In genomic region chr6:92941281-92941731, GRCm38 (mm10) we compare ENCODE assay signal across 8 mouse cellular contexts. TPM values are rescaled to one million over a fixed set of nuclear protein-coding genes. Genes with fewer than 3 reads are reported as not detected.
DNase-seq lines count a peak whose midpoint lies in the region; ATAC-seq and TF ChIP-seq lines count a peak whose summit lies in the region.

No protein-coding gene starts in this region.

- H3K4me2 ChIP-seq in forebrain, embryonic 12.5 days = peak overlapping the region; percentile 95
- H3K4me2 ChIP-seq in heart, embryonic 13.5 days = peak overlapping the region; percentile 84
- H3K4me2 ChIP-seq in kidney, postnatal 0 days (ENCODE audit: low read length) = peak overlapping the region; percentile 79
- peak overlapping the region; percentile 90 for H3K4me2 ChIP-seq in limb, embryonic 14.5 days (replicated peaks; ENCODE audit: low read depth, low read length, severe bottlenecking)
- peak overlapping the region; percentile 95 for H3K4me2 ChIP-seq in midbrain, embryonic 14.5 days (ENCODE audit: low read length)
- H3K4me2 ChIP-seq in stomach, postnatal 0 days (replicated peaks; ENCODE audit: low read depth) = peak overlapping the region; percentile 68

- H3K36me3 ChIP-seq in forebrain, embryonic 12.5 days (replicated peaks) = no peaks in the 10 kb centered on the region
- H3K36me3 ChIP-seq in heart, embryonic 13.5 days = peaks cover 16% of the 10 kb centered on the region
- peaks cover 12% of the 10 kb centered on the region for H3K36me3 ChIP-seq in kidney, postnatal 0 days (ENCODE audit: insufficient read depth, low read length)
- peaks cover 8% of the 10 kb centered on the region for H3K36me3 ChIP-seq in limb, embryonic 14.5 days (ENCODE audit: control insufficient read depth, insufficient read depth, low read length)
- H3K36me3 ChIP-seq in midbrain, embryonic 14.5 days (ENCODE audit: control insufficient read depth, insufficient read depth, low read length) = no peaks in the 10 kb centered on the region
- peaks cover 5% of the 10 kb centered on the region for H3K36me3 ChIP-seq in stomach, postnatal 0 days (ENCODE audit: control insufficient read depth, insufficient read depth, low read length)

- no peak overlapping the region for H3K27ac ChIP-seq in forebrain, embryonic 12.5 days
- H3K27ac ChIP-seq in heart, embryonic 13.5 days (replicated peaks) = peak overlapping the region; percentile 96
- peak overlapping the region; percentile 91 for H3K27ac ChIP-seq in kidney, postnatal 0 days
- H3K27ac ChIP-seq in limb, embryonic 14.5 days (replicated peaks; ENCODE audit: low read depth, low read length) = peak overlapping the region; percentile 27
- no peak overlapping the region for H3K27ac ChIP-seq in midbrain, embryonic 14.5 days (replicated peaks; ENCODE audit: low read depth, low read length)
- peak overlapping the region; percentile 84 for H3K27ac ChIP-seq in stomach, postnatal 0 days (replicated peaks)

- no peak for TF ChIP-seq EP300 in stomach, postnatal 0 days (optimal IDR thresholded peaks at IDR 0.05)

- DNase-seq in thymus, adult 18-20 months = peak; percentile 37
- no peak for DNase-seq in thymus, postnatal 0 days (ENCODE audit: low spot score)
- DNase-seq in kidney, postnatal 0 days (ENCODE audit: low spot score) = peak; percentile 98
- peak; percentile 89 for DNase-seq in limb, embryonic 14.5 days (ENCODE audit: low spot score)
- DNase-seq in midbrain, embryonic 14.5 days = peak; percentile 71
- peak; percentile 91 for DNase-seq in stomach, postnatal 0 days (ENCODE audit: low spot score)

- peaks cover 59% of the 10 kb centered on the region for H3K27me3 ChIP-seq in forebrain, embryonic 12.5 days
- H3K27me3 ChIP-seq in heart, embryonic 13.5 days (replicated peaks) = no peaks in the 10 kb centered on the region; the same call in 1 of the 2 replicates
- H3K27me3 ChIP-seq in kidney, postnatal 0 days (ENCODE audit: insufficient read depth, low read length) = no peaks in the 10 kb centered on the region
- 0 out of 2 replicates have a peak, but pooled peaks cover 10% of the 10 kb centered on the region for H3K27me3 ChIP-seq in limb, embryonic 14.5 days (ENCODE audit: control insufficient read depth, insufficient read depth, low read length)
- peaks cover 59% of the 10 kb centered on the region for H3K27me3 ChIP-seq in midbrain, embryonic 14.5 days (ENCODE audit: control insufficient read depth, insufficient read depth, low read length)
- H3K27me3 ChIP-seq in stomach, postnatal 0 days (ENCODE audit: control insufficient read depth, insufficient read depth, low read length) = no peaks in the 10 kb centered on the region

- under 1% methylated on average over 21 of the region's 21 CpGs for WGBS in forebrain, embryonic 12.5 days
- WGBS in heart, embryonic 13.5 days = 0% methylated on average over 21 of the region's 21 CpGs
- WGBS in kidney, postnatal 0 days = under 1% methylated on average over 21 of the region's 21 CpGs
- under 1% methylated on average over 21 of the region's 21 CpGs for WGBS in limb, embryonic 14.5 days
- WGBS in midbrain, embryonic 14.5 days = 0% methylated on average over 21 of the region's 21 CpGs
- under 1% methylated on average over 21 of the region's 21 CpGs for WGBS in stomach, postnatal 0 days

- peak; percentile 77 for ATAC-seq in forebrain, embryonic 12.5 days (ENCODE audit: low FRiP score)
- peak; percentile 62 for ATAC-seq in heart, embryonic 13.5 days (ENCODE audit: extremely low read depth, insufficient number of reproducible peaks, low FRiP score, low TSS enrichment)
- ATAC-seq in kidney, postnatal 0 days (replicated peaks; ENCODE audit: low FRiP score, low read depth) = peak; percentile 88
- ATAC-seq in limb, embryonic 14.5 days (ENCODE audit: low FRiP score, low read depth) = peak; percentile 74
- peak; percentile 72; the same call in 1 of the 2 replicates for ATAC-seq in midbrain, embryonic 14.5 days (ENCODE audit: low FRiP score, low TSS enrichment)
- peak; percentile 91 for ATAC-seq in stomach, postnatal 0 days (ENCODE audit: low FRiP score, low TSS enrichment)

- H3K9ac ChIP-seq in forebrain, embryonic 12.5 days = peak overlapping the region; percentile 54; the same call in 1 of the 2 replicates
- peak overlapping the region; percentile 91 for H3K9ac ChIP-seq in heart, embryonic 13.5 days
- peak overlapping the region; percentile 76 for H3K9ac ChIP-seq in kidney, postnatal 0 days (ENCODE audit: low read depth, low read length)
- peak overlapping the region; percentile 77 for H3K9ac ChIP-seq in limb, embryonic 14.5 days (ENCODE audit: low read depth, low read length, severe bottlenecking)
- no peak overlapping the region for H3K9ac ChIP-seq in midbrain, embryonic 14.5 days (replicated peaks; ENCODE audit: low read length)
- peak overlapping the region; percentile 69 for H3K9ac ChIP-seq in stomach, postnatal 0 days (ENCODE audit: low read length)

- TF ChIP-seq CTCF in kidney, postnatal 0 days (IDR thresholded peaks at IDR 0.05; ENCODE audit: low read depth) = peak; percentile 76
- TF ChIP-seq CTCF in stomach, postnatal 0 days (IDR thresholded peaks at IDR 0.05; ENCODE audit: low read depth) = peak; percentile 73

- peaks cover 39% of the 10 kb centered on the region for H3K4me1 ChIP-seq in forebrain, embryonic 12.5 days
- H3K4me1 ChIP-seq in heart, embryonic 13.5 days = peaks cover 25% of the 10 kb centered on the region
- H3K4me1 ChIP-seq in kidney, postnatal 0 days (replicated peaks; ENCODE audit: insufficient read depth, low read length) = 0 out of 2 replicates have a peak, but pooled peaks cover 6% of the 10 kb centered on the region
- peaks cover 9% of the 10 kb centered on the region for H3K4me1 ChIP-seq in limb, embryonic 14.5 days (ENCODE audit: control insufficient read depth, insufficient read depth, low read length)
- H3K4me1 ChIP-seq in midbrain, embryonic 14.5 days (ENCODE audit: control insufficient read depth, insufficient read depth, low read length) = peaks cover 30% of the 10 kb centered on the region
- 0 out of 2 replicates have a peak, but pooled peaks cover 2% of the 10 kb centered on the region for H3K4me1 ChIP-seq in stomach, postnatal 0 days (replicated peaks; ENCODE audit: control insufficient read depth, insufficient read depth)

- no peak for TF ChIP-seq POLR2A in limb, embryonic 14.5 days (IDR thresholded peaks at IDR 0.05; ENCODE audit: borderline replicate concordance, extremely low read depth, insufficient read depth, insufficient read length)

- no peaks in the 10 kb centered on the region for H3K9me3 ChIP-seq in forebrain, embryonic 12.5 days
- H3K9me3 ChIP-seq in heart, embryonic 13.5 days = no peaks in the 10 kb centered on the region
- no peaks in the 10 kb centered on the region for H3K9me3 ChIP-seq in kidney, postnatal 0 days (replicated peaks; ENCODE audit: low read length)
- no peaks in the 10 kb centered on the region for H3K9me3 ChIP-seq in limb, embryonic 14.5 days (ENCODE audit: control insufficient read depth, low read length)
- H3K9me3 ChIP-seq in midbrain, embryonic 14.5 days (ENCODE audit: control insufficient read depth, low read length) = no peaks in the 10 kb centered on the region
- H3K9me3 ChIP-seq in stomach, postnatal 0 days (ENCODE audit: control insufficient read depth, low read length) = no peaks in the 10 kb centered on the region

- peak overlapping the region; percentile 60 for H3K4me3 ChIP-seq in forebrain, embryonic 12.5 days (replicated peaks)
- peak overlapping the region; percentile 76 for H3K4me3 ChIP-seq in heart, embryonic 13.5 days
- peak overlapping the region; percentile 74 for H3K4me3 ChIP-seq in kidney, postnatal 0 days (replicated peaks; ENCODE audit: low read depth, low read length)
- H3K4me3 ChIP-seq in limb, embryonic 14.5 days (replicated peaks; ENCODE audit: low read length) = peak overlapping the region; percentile 56
- H3K4me3 ChIP-seq in midbrain, embryonic 14.5 days (replicated peaks; ENCODE audit: low read depth, low read length) = peak overlapping the region; percentile 52
- H3K4me3 ChIP-seq in stomach, postnatal 0 days (ENCODE audit: low read depth, low read length) = peak overlapping the region; percentile 68

RNA-seq across cellular contexts. Expression of gene Adamts9, which starts 2.0 kb away (rescaled TPM):
- polyA plus RNA-seq in thymus, postnatal 0 days (2015; fragmentation: Nextera tagmentation; extraction: Ambion mirVana) = 1.3 and 1.5 TPM in 2 replicates
- polyA plus RNA-seq in forebrain, embryonic 12.5 days (2016; fragmentation: Nextera tagmentation; extraction: Ambion mirVana) = 1.9 and 2.1 TPM in 2 replicates
- 5.1 and 5.3 TPM in 2 replicates for polyA plus RNA-seq in heart, embryonic 13.5 days (2015; fragmentation: Nextera tagmentation; extraction: Ambion mirVana)
- polyA plus RNA-seq in kidney, postnatal 0 days (2015; fragmentation: Nextera tagmentation; extraction: Ambion mirVana) = 7.6 and 7.9 TPM in 2 replicates
- 21.2 and 23.0 TPM in 2 replicates for polyA plus RNA-seq in limb, embryonic 14.5 days (2012; rRNA removed)
- polyA plus RNA-seq in limb, embryonic 14.5 days (2014; fragmentation: Nextera tagmentation; extraction: Ambion mirVana) = 8.9 and 10.6 TPM in 2 replicates
- 0.73 and 1.2 TPM in 2 replicates for polyA plus RNA-seq in midbrain, embryonic 14.5 days (2014; fragmentation: Nextera tagmentation; extraction: Ambion mirVana)
- 2.5 and 2.9 TPM in 2 replicates for polyA plus RNA-seq in stomach, postnatal 0 days (2015; fragmentation: Nextera tagmentation; extraction: Ambion mirVana)

Comparison
In these comparisons a context has a peak if more than half of its experiments do, and no peak if none do; other contexts are left out.
1. H3K27ac ChIP-seq: peak in heart, embryonic 13.5 days (single experiment), kidney, postnatal 0 days (single experiment), limb, embryonic 14.5 days (single experiment) and stomach, postnatal 0 days (single experiment); none in forebrain, embryonic 12.5 days (single experiment) and midbrain, embryonic 14.5 days (single experiment).
2. Peak in every context shown above with its lines, with median percentiles within 50 percentile points of each other: ATAC-seq, H3K4me2 ChIP-seq and H3K4me3 ChIP-seq.